Comparison of ENCODE assay signal across 16 mouse cellular contexts in the genomic region with DNA sequence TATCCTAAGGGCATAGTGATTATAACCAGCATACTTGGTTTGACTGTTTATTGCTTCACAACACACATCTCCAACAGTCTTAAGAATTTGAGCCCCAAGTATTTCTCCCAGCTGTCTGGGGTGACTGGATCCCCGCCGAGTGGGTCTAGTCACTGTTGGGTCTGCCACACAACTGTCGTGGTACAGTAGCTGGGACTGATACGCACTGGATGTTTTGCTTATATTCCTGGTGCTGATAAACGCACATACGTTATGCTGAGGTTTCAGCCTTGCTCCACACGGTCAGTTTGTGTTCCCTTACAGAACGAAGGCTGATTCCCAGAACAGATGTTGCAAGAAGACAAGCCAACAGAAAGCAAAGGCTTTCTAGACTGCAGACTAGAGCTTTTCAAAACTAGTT.
"Had no signal": no experiment of that assay in that cellular context is flagged by ENCODE, and none has a peak within 500 bp of the region (broad histone marks: within the 10 kb centered on the region; RNA-seq: fewer than 3 reads in every experiment).

No protein-coding gene starts in this region.

- H3K9ac ChIP-seq: liver, embryonic 13.5 days; liver, embryonic 15.5 days; liver, postnatal 0 days; midbrain, embryonic 13.5 days; midbrain, embryonic 15.5 days; neural tube, embryonic 12.5 days had no signal

- H3K9me3 ChIP-seq: liver, embryonic 13.5 days; liver, embryonic 15.5 days; megakaryocyte, embryonic 14.5 days; midbrain, embryonic 13.5 days; midbrain, embryonic 15.5 days; neural tube, embryonic 12.5 days had no signal

- H3K4me3 ChIP-seq: liver, embryonic 13.5 days; liver, embryonic 15.5 days; megakaryocyte, embryonic 14.5 days; midbrain, embryonic 13.5 days; midbrain, embryonic 15.5 days; neural tube, embryonic 12.5 days had no signal

- H3K36me3 ChIP-seq: midbrain, embryonic 15.5 days; neural tube, embryonic 12.5 days had no signal

- DNase-seq: liver; liver, embryonic 13.5 days; liver, postnatal 0 days; lung, postnatal 36 days; right cerebral cortex, postnatal 14 days; thymus, adult 18-20 months; thymus, postnatal 14 days; thymus, postnatal 36 days had no signal

- H3K4me1 ChIP-seq: liver, embryonic 13.5 days; liver, embryonic 15.5 days; midbrain, embryonic 13.5 days; midbrain, embryonic 15.5 days; neural tube, embryonic 12.5 days had no signal

- H3K27me3 ChIP-seq: liver, embryonic 13.5 days; liver, embryonic 15.5 days; megakaryocyte, embryonic 14.5 days; midbrain, embryonic 13.5 days; midbrain, embryonic 15.5 days; neural tube, embryonic 12.5 days had no signal

- ATAC-seq: liver, postnatal 0 days; midbrain, embryonic 13.5 days; midbrain, embryonic 15.5 days had no signal

- H3K27ac ChIP-seq: liver, embryonic 13.5 days; liver, embryonic 15.5 days; macrophage; midbrain, embryonic 13.5 days; midbrain, embryonic 15.5 days; neural tube, embryonic 12.5 days had no signal

- H3K4me2 ChIP-seq: liver, embryonic 11.5 days; liver, embryonic 13.5 days; liver, embryonic 15.5 days; midbrain, embryonic 11.5 days; midbrain, embryonic 13.5 days; midbrain, embryonic 15.5 days; neural tube, embryonic 12.5 days had no signal
